Mouse (Mus musculus) gastrocnemius, adult 2 months (tissue): ENCODE measurements around the gene Foxp1. TPM values are rescaled to one million over a fixed set of nuclear protein-coding genes. Genes with fewer than 3 reads are reported as not detected.

ENCODE experiments used
- DNase-seq: peaks from one replicate; pipeline ENCODE4 v3.0.0; 2022
- H3K27ac ChIP-seq: fragments of 200-600 bp; 2 replicates; pipeline ENCODE4 v1.8.1; 2022; ENCODE audit warnings: mild to moderate bottlenecking
- H3K4me3 ChIP-seq: fragments of 200-600 bp; 2 replicates; pipeline ENCODE4 v1.8.1; 2022; ENCODE audit warnings: mild to moderate bottlenecking, moderate library complexity
- CTCF ChIP-seq: fragments of 200-600 bp; IDR thresholded peaks from 2 replicates; pipeline ENCODE4 v1.8.1; 2022; ENCODE audit warnings: antibody characterized with exemption, mild to moderate bottlenecking, moderate library complexity
- intact Hi-C: fragments of 180-260 bp; cut with DNase I; formaldehyde crosslinking; loops from one replicate; pipeline ENCODE4 v1.15.1; 2025
- total RNA-seq, 2 experiments: library from RNA; stranded (reverse); gene quantifications; 2 replicates each; pipeline ENCODE4 v1.2.3; 2021

Foxp1 gene
- total RNA-seq, 2 experiments from 2014 or later: 17.4 to 20.9 TPM

- DNase-seq: no peak
- intact Hi-C loops: no loop called here
- Histone ChIP-seq H3K27ac (no peak overlapping the region), H3K4me3 (no peak overlapping the region)
- TF ChIP-seq CTCF: no peak
These were observed 376.1 kb downstream of the Foxp1 start for GRCm38 (mm10) chr6:99146400-99146905.

- intact Hi-C loops: no loop called here
- Histone ChIP-seq H3K4me3 (no peak overlapping the region), H3K27ac (no peak overlapping the region)
- TF ChIP-seq CTCF: no peak
- DNase-seq: no peak
These were observed 377.5 kb downstream of the Foxp1 start for GRCm38 (mm10) chr6:99145033-99145432.

- no peak for DNase-seq
- intact Hi-C loops: no loop called here
- Histone ChIP-seq H3K27ac (0 out of 2 replicates have a peak overlapping the region, but pooled peaks have one; percentile 25), H3K4me3 (no peak overlapping the region)
- no peak for TF ChIP-seq CTCF
These were observed 378.8 kb downstream of the Foxp1 start for GRCm38 (mm10) chr6:99143756-99144036.

GRCm38 (mm10) chr6:99142900-99143755 lies 379.4 kb downstream of the Foxp1 start:
- intact Hi-C loops: no loop called here
- Histone ChIP-seq H3K4me3 (no peak overlapping the region), H3K27ac (peak overlapping the region; percentile 25; the same call in 1 of the 2 replicates)
- TF ChIP-seq CTCF: no peak
- no peak for DNase-seq

- intact Hi-C loops: no loop called here
- no peak overlapping the region for H3K27ac ChIP-seq
- H3K4me3 ChIP-seq: no peak overlapping the region
- no peak for TF ChIP-seq CTCF
- DNase-seq: no peak
These were observed 384.5 kb downstream of the Foxp1 start for GRCm38 (mm10) chr6:99138041-99138440.

DNA sequence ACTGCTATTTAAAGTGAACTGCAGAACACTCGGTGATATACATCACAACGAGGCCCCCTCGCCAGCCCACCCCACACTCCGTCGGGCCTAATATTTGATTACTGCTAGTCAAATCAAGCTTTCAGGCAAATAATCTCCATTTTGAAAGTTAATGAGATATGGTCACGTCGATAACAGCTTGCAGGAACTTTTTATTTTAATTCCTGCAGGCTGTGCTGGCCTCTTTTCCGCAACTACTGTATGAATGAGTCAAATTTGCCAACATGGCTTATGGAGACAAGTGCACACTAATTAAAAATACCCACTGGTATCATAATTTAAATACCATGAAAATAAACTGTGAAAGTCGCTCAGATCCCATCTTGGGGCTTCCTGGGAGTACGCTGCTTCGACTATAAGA lies 385.4 kb downstream of the Foxp1 start:
- H3K27ac ChIP-seq: no peak overlapping the region
- H3K4me3 ChIP-seq: no peak overlapping the region
- no peak for DNase-seq
- TF ChIP-seq CTCF: no peak
- intact Hi-C loops: no loop called here

DNA sequence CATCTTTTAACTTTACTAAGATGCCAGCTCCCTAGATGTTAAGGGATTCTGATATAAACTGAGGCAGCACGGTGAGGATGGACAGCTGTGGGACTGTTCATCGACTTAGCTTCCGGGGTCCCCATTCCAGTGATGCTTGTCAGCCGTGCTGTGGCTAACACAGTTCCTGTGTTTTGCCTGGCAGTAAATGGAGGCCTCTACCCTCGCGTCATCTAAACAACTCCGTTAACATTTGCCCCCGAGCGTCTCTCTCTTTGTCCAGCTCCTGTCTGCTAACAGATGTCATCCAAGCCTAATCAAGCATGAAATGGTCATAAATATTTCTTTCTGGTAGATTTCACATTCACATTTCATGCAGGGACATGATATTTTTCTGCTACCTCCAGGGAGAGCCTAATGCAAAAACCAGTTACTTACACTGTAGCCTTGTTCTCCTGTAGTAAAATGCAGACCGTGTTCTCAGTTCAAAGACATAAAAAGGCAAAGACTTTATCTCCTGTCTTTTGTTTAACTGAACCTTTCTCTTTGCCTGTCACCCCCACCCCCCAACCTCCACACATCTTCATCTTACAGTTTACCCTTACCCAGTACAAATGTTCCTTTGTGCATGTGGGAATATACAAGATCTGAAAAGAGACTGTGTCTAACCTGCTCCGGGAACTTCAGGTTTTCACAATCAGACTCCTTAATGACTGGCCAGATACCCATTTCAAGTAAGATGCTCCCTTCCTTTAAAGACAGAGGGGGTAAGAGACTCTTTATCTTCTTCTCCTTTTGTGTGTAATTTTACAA lies 386.4 kb downstream of the Foxp1 start:
- H3K4me3 ChIP-seq: no peak overlapping the region
- intact Hi-C loops: no loop called here
- no peak for DNase-seq
- TF ChIP-seq CTCF: no peak
- peak overlapping the region; percentile 12; the same call in 1 of the 2 replicates for H3K27ac ChIP-seq

GRCm38 (mm10) chr6:99131815-99132214 lies 390.7 kb downstream of the Foxp1 start:
- Histone ChIP-seq H3K27ac (peak overlapping the region; percentile 71), H3K4me3 (no peak overlapping the region)
- TF ChIP-seq CTCF: no peak
- DNase-seq: no peak
- intact Hi-C loops: no loop called here

- no peak for TF ChIP-seq CTCF
- intact Hi-C loops: no loop called here
- DNase-seq: no peak
- Histone ChIP-seq H3K4me3 (peak overlapping the region; percentile 15; the same call in 1 of the 2 replicates), H3K27ac (peak overlapping the region; percentile 71)
These were observed 391.6 kb downstream of the Foxp1 start for GRCm38 (mm10) chr6:99130758-99131410.

DNA sequence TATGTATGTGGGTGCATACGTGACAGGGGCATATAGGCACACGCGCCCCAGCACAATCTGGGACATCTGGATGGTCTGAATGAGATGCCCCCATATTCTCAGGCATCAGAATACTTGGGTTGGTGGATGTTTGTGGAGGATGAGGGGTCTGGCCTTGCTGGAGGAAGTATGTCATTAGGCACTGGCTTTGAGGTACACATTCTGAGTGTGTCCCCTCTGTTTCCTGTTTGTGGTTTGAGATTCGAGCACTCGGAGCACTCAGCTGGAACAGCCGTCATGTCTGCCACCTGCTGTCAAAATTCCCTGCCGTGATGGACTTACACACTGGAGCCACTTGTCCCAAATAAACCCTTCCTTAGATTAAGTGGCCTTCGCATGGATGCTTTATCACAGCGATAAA lies 395.8 kb downstream of the Foxp1 start:
- no peak for DNase-seq
- no peak for TF ChIP-seq CTCF
- intact Hi-C loops: no loop called here
- H3K4me3 ChIP-seq: no peak overlapping the region
- H3K27ac ChIP-seq: no peak overlapping the region

GRCm38 (mm10) chr6:99120776-99121766 lies 401.4 kb downstream of the Foxp1 start:
- DNase-seq: no peak
- Histone ChIP-seq H3K27ac (no peak overlapping the region), H3K4me3 (no peak overlapping the region)
- TF ChIP-seq CTCF: no peak
- intact Hi-C loops: no loop called here

DNA sequence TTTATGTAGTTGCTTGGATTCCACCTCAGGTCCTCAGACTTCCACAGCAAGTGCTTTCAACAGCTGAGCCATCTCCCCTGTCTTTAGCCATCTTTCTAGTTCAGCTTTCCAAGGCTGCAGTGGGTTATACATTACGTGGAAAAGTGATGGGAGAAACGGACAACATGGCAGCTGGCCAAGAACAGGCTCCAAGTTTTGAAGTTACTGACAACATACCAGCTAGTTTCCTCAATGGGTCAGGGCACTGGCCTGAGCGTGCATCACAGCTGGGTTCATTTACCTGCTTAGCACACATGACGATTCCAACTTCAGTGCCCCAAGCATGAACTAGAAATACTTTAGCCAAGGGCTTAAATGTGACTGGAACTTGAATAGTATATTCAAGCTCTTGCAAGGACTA lies 404.0 kb downstream of the Foxp1 start:
- Histone ChIP-seq H3K4me3 (no peak overlapping the region), H3K27ac (no peak overlapping the region)
- intact Hi-C loops: no loop called here
- DNase-seq: no peak
- TF ChIP-seq CTCF: no peak
